Mouse (Mus musculus): Measurements from ENCODE around the gene Xiap. TPM values are rescaled to one million over a fixed set of nuclear protein-coding genes. Genes with fewer than 3 reads are reported as not detected.

The Xiap gene
- polyA plus RNA-seq, 2 experiments: 6.8 to 10.9 TPM

DNA sequence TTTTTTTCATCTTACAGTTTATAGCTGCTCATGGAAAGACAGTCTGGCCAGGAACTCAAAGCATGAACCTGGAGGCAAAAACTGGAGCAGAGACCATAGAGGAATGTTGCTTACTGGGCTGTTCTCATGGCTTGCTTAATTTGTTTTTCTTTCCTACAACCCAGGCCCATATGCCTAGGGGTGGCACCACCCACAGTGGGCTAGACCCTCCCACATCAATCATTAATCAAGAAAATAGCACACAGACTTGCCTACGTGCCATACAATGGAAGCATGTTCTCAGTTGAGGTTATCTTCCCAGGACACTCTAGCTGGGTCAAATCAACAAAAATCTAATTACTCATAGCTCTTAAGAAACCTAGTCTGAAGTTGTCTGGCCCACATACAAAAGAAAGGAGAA lies 4.1 kb downstream of the Xiap start:
- Histone ChIP-seq H3K27me3 (ENCODE audit: control insufficient read depth, insufficient read depth, low read length) (no peaks in the 10 kb centered on the region), H3K36me3 (replicated peaks; ENCODE audit: control insufficient read depth, insufficient read depth, low read depth) (no peaks in the 10 kb centered on the region), H3K9me3 (ENCODE audit: control insufficient read depth, low read length) (no peaks in the 10 kb centered on the region), H3K4me2 (ENCODE audit: low read depth) (no peak overlapping the region), H3K27ac (no peak overlapping the region), H3K4me3 (ENCODE audit: insufficient read depth in 1 of 2, low read depth in 2 of 2, low read length in 2 of 2) (no peak overlapping the region), H3K4me1 (replicated peaks; ENCODE audit: control insufficient read depth in 2 of 2, insufficient read depth in 2 of 2, low read length in 1 of 2) (peaks cover 2 to 8% of the 10 kb centered on the region in 2 experiments; a peak in 2 of 4 replicates), H3K9ac (replicated peaks) (no peak overlapping the region)
- ATAC-seq (ENCODE audit: insufficient read depth) (no peak), DNase-seq (ENCODE audit: low read depth in 3 of 3, low spot score in 3 of 3) (no peak)
- TF ChIP-seq CTCF (IDR thresholded peaks at IDR 0.05; ENCODE audit: low read depth) (no peak), EP300 (IDR thresholded peaks at IDR 0.05; ENCODE audit: low read depth) (no peak)
- 58% methylated on average over 1 of the region's 1 CpGs for WGBS (ENCODE audit: insufficient replicate concordance)

DNA sequence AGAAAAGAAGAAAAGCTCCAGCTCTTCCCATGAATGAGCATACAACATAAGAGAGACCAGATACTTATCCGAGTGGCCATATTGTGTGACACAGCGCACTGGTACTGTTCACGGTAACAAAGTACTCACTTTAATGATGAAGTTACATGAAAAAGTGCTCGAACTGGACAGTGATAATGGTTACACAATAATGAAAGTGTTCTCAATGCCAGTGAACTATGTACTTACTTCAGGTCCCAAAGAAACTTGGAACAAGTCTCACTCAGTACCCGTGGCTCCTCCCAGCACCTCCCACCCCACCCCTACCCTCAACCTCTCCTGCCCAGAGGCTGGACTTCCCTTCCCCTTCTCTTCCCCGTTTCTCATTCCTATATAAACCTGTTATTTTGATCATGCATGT lies 5.6 kb downstream of the Xiap start:
- no peak for TF ChIP-seq EP300 (IDR thresholded peaks at IDR 0.05; ENCODE audit: low read depth)
- TF ChIP-seq CTCF (IDR thresholded peaks at IDR 0.05; ENCODE audit: low read depth): no peak
- no peak for DNase-seq (ENCODE audit: low read depth in 3 of 3, low spot score in 3 of 3)
- 65% methylated on average over 6 of the region's 6 CpGs for WGBS (ENCODE audit: insufficient replicate concordance)
- Histone ChIP-seq H3K9ac (replicated peaks) (no peak overlapping the region), H3K27ac (no peak overlapping the region), H3K27me3 (ENCODE audit: control insufficient read depth, insufficient read depth, low read length) (no peaks in the 10 kb centered on the region), H3K36me3 (replicated peaks; ENCODE audit: control insufficient read depth, insufficient read depth, low read depth) (no peaks in the 10 kb centered on the region), H3K4me2 (ENCODE audit: low read depth) (no peak overlapping the region), H3K4me3 (ENCODE audit: insufficient read depth in 1 of 2, low read depth in 2 of 2, low read length in 2 of 2) (no peak overlapping the region), H3K9me3 (ENCODE audit: control insufficient read depth, low read length) (no peaks in the 10 kb centered on the region), H3K4me1 (replicated peaks; ENCODE audit: control insufficient read depth in 2 of 2, insufficient read depth in 2 of 2, low read length in 1 of 2) (no peaks in the 10 kb centered on the region)
- no peak for ATAC-seq (ENCODE audit: insufficient read depth)

DNA sequence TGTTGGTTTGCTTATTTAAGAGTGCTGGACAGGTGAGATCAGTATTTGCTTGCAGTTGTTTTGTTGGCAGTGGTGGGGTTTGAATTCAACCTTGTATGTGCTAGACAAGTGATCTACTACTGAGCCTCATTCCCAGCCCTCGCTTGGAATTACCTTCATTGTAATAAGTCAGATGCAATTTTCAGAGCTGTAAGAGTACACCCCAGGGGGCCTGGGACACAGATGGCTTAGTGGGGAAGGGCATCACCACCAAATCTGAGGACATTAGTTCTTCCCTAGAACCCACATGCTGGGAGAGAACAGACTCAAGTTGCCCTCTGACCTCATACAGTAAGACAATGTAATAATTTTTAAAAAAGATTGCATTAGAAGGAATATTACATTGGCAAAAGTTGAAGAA lies 7.3 kb downstream of the Xiap start:
- no peak overlapping the region for H3K4me3 ChIP-seq (ENCODE audit: insufficient read depth in 1 of 2, low read depth in 2 of 2, low read length in 2 of 2)
- no peak for TF ChIP-seq CTCF (IDR thresholded peaks at IDR 0.05; ENCODE audit: low read depth)
- TF ChIP-seq EP300 (IDR thresholded peaks at IDR 0.05; ENCODE audit: low read depth): no peak
- H3K27me3 ChIP-seq (ENCODE audit: control insufficient read depth, insufficient read depth, low read length): no peaks in the 10 kb centered on the region
- WGBS (ENCODE audit: insufficient replicate concordance): 59% methylated on average over 1 of the region's 1 CpGs
- peaks cover 0 to 3% of the 10 kb centered on the region in 2 experiments; a peak in 1 of 4 replicates for H3K4me1 ChIP-seq (replicated peaks; ENCODE audit: control insufficient read depth in 2 of 2, insufficient read depth in 2 of 2, low read length in 1 of 2)
- ATAC-seq (ENCODE audit: insufficient read depth): no peak
- no peaks in the 10 kb centered on the region for H3K36me3 ChIP-seq (replicated peaks; ENCODE audit: control insufficient read depth, insufficient read depth, low read depth)
- H3K27ac ChIP-seq: no peak overlapping the region
- DNase-seq (ENCODE audit: low read depth in 3 of 3, low spot score in 3 of 3): no peak
- H3K9ac ChIP-seq (replicated peaks): no peak overlapping the region
- H3K9me3 ChIP-seq (ENCODE audit: control insufficient read depth, low read length): no peaks in the 10 kb centered on the region
- no peak overlapping the region for H3K4me2 ChIP-seq (ENCODE audit: low read depth)

DNA sequence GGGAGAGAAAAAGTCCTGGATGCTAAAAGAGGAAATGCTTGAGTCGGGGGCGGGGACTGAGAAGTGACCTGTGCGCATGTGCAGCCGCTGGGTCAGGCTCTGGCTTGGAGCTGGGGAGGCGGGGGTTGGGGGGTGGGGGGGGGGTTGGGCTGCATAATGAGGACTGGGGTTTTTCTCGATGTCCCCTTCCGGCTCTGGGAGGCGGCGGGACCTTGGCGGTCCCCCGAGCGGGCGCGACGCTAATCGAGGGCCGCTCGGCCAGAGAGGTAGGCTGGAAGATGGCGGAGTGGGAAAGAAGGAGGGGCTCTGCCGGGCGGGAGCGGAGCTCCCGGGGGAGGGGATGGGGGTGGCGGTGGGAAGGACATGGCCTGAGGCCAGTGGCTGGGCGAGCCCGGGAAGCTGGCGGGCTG lies 8.3 kb downstream of the Xiap start:
- H3K9me3 ChIP-seq (ENCODE audit: control insufficient read depth, low read length): no peaks in the 10 kb centered on the region
- no peaks in the 10 kb centered on the region for H3K36me3 ChIP-seq (replicated peaks; ENCODE audit: control insufficient read depth, insufficient read depth, low read depth)
- ATAC-seq (ENCODE audit: insufficient read depth) (peak; percentile 78), DNase-seq (ENCODE audit: low read depth in 3 of 3, low spot score in 3 of 3) (peak; percentile 36 to 42 (median 40))
- H3K27me3 ChIP-seq (ENCODE audit: control insufficient read depth, insufficient read depth, low read length): no peaks in the 10 kb centered on the region
- TF ChIP-seq EP300 (IDR thresholded peaks at IDR 0.05; ENCODE audit: low read depth): no peak
- no peak for TF ChIP-seq CTCF (IDR thresholded peaks at IDR 0.05; ENCODE audit: low read depth)
- peaks cover 0 to 3% of the 10 kb centered on the region in 2 experiments; a peak in 1 of 4 replicates for H3K4me1 ChIP-seq (replicated peaks; ENCODE audit: control insufficient read depth in 2 of 2, insufficient read depth in 2 of 2, low read length in 1 of 2)
- H3K9ac ChIP-seq (replicated peaks): peak overlapping the region; percentile 87
- WGBS (ENCODE audit: insufficient replicate concordance): 12% methylated on average over 24 of the region's 27 CpGs
- peak overlapping the region; percentile 70 for H3K4me2 ChIP-seq (ENCODE audit: low read depth)
- H3K27ac ChIP-seq: peak overlapping the region; percentile 81
- H3K4me3 ChIP-seq (ENCODE audit: insufficient read depth in 1 of 2, low read depth in 2 of 2, low read length in 2 of 2): peak overlapping the region; percentile 70 to 90

DNA sequence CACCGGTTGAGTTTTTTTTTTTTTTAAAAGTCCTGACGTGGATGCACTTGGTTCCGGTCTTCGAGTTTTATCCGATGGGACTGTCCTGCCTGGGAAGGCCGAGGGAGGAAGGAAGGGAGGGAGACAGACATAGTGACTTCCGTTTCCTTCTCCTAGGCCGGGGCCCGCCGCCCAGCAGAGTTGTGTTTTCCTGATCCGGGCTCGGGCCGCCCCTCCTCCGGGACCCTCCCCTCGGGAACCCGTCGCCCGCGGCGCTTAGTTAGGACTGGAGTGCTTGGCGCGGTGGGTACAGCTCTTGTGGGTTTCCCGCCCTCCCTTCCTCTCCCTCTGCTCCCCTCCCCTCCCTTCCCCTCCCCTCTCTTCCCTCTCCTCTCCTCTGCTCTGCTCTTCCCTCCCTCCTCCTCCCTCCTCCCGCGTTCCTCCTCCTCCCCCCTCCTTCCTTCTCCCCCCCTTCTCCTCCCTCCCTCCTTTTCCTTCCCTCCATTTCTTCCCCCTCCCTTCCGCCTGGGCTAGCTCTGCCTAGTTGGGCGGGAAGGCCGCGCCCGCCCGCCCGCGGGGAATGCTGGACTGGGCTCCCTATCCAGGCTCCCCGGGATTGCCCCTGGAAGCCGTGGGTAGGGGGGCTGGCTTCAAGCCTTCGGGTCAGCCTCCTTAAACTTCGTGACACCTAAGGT lies 8.9 kb downstream of the Xiap start:
- DNase-seq (ENCODE audit: low read depth in 3 of 3, low spot score in 3 of 3) (peak; percentile 52 to 64 (median 56)), ATAC-seq (ENCODE audit: insufficient read depth) (peak; percentile 81)
- Histone ChIP-seq H3K4me1 (replicated peaks; ENCODE audit: control insufficient read depth in 2 of 2, insufficient read depth in 2 of 2, low read length in 1 of 2) (peaks cover 0 to 3% of the 10 kb centered on the region in 2 experiments; a peak in 1 of 4 replicates), H3K27me3 (ENCODE audit: control insufficient read depth, insufficient read depth, low read length) (no peaks in the 10 kb centered on the region), H3K4me3 (ENCODE audit: insufficient read depth in 1 of 2, low read depth in 2 of 2, low read length in 2 of 2) (peak overlapping the region; percentile 70 to 90), H3K36me3 (replicated peaks; ENCODE audit: control insufficient read depth, insufficient read depth, low read depth) (no peaks in the 10 kb centered on the region), H3K4me2 (ENCODE audit: low read depth) (peak overlapping the region; percentile 70), H3K27ac (peak overlapping the region; percentile 81), H3K9me3 (ENCODE audit: control insufficient read depth, low read length) (no peaks in the 10 kb centered on the region), H3K9ac (replicated peaks) (peak overlapping the region; percentile 87)
- TF ChIP-seq CTCF (IDR thresholded peaks at IDR 0.05; ENCODE audit: low read depth): no peak
- no peak for TF ChIP-seq EP300 (IDR thresholded peaks at IDR 0.05; ENCODE audit: low read depth)
- WGBS (ENCODE audit: insufficient replicate concordance): 13% methylated on average over 32 of the region's 37 CpGs
